Comparison of ENCODE assay signal across 9 mouse cellular contexts in the genomic region with DNA sequence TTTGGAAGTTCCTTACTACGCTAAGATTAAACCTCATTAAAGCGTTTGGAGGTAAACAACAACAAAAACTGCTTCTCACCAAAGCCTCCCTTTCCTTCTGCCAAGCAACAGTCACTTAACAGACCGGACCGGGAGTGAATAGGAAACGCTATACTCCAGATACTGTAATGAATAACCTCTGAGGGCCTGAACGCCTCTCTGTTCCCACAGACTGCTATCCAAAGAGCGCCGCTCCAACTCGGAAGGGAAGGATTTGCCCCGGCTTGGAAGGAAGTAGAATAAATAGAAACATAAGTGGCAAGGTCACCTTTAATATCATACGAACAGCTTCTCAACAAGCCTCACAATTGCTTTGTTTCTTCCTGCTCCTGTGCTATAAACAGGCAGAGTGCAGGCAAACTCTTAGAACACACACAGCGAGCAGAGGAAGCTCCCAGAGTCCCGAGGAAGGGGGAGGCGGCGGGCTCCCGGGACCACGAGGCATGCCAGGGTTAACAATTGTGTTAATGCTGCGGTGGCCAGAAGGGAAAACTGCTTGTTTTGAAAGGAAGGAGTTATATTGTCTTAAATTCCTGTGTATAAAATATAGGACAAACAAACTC. TPM values are rescaled to one million over a fixed set of nuclear protein-coding genes. Genes with fewer than 3 reads are reported as not detected.
DNase-seq lines count a peak whose midpoint lies in the region; ATAC-seq and TF ChIP-seq lines count a peak whose summit lies in the region.
"Had no signal": no experiment of that assay in that cellular context is flagged by ENCODE, and none has a peak within 500 bp of the region (broad histone marks: within the 10 kb centered on the region; RNA-seq: fewer than 3 reads in every experiment).

No protein-coding gene starts in this region.

- no peaks in the 10 kb centered on the region for H3K27me3 ChIP-seq in hindbrain, postnatal 0 days (ENCODE audit: insufficient read depth, low read length)

- H3K4me1 ChIP-seq in hindbrain, postnatal 0 days (ENCODE audit: insufficient read depth, low read length) = no peaks in the 10 kb centered on the region; the same call in 1 of the 2 replicates
- peaks cover 5% of the 10 kb centered on the region for H3K4me1 ChIP-seq in lung, adult 2 months (ENCODE audit: control insufficient read depth, insufficient read depth, low read length)

- H3K4me2 ChIP-seq in hindbrain, postnatal 0 days (ENCODE audit: low read depth, low read length) = peak overlapping the region; percentile 50

- H3K4me3 ChIP-seq in left cerebral cortex, adult 2 months = 0 out of 2 replicates have a peak overlapping the region, but pooled peaks have one; percentile 9
- peak overlapping the region; percentile 21 for H3K4me3 ChIP-seq in hindbrain, postnatal 0 days (ENCODE audit: low read length)
- H3K4me3 ChIP-seq in lung, adult 2 months (replicated peaks; ENCODE audit: extremely low read depth, low read depth, low read length) = no peak overlapping the region
- H3K4me3 ChIP-seq: myocyte had no signal

- H3K9ac ChIP-seq in hindbrain, postnatal 0 days (replicated peaks; ENCODE audit: low read length) = 0 out of 2 replicates have a peak overlapping the region, but pooled peaks have one; percentile 28

- no peak overlapping the region for H3K27ac ChIP-seq in left cerebral cortex, adult 2 months
- 0 out of 2 replicates have a peak overlapping the region, but pooled peaks have one; percentile 15 for H3K27ac ChIP-seq in hindbrain, postnatal 0 days

- peak; percentile 70 for ATAC-seq in hindbrain, postnatal 0 days
- no peak for ATAC-seq in granulocyte monocyte progenitor cell, adult 5-6 weeks (replicated peaks; ENCODE audit: poor library complexity, severe bottlenecking)
- ATAC-seq in frontal cortex, adult (ENCODE audit: low TSS enrichment) = no peak

- TF ChIP-seq CTCF in left cerebral cortex, adult 2 months (IDR thresholded peaks at IDR 0.05) = no peak
- no peak for TF ChIP-seq CTCF in hindbrain, postnatal 0 days (IDR thresholded peaks at IDR 0.05; ENCODE audit: low read depth)
- no peak for TF ChIP-seq CTCF in lung, adult 2 months (IDR thresholded peaks at IDR 0.05; ENCODE audit: insufficient read depth, low read length)

- no peaks in the 10 kb centered on the region for H3K36me3 ChIP-seq in hindbrain, postnatal 0 days (ENCODE audit: insufficient read depth, low read length)

- no peak for TF ChIP-seq POLR2A in lung, adult 2 months (IDR thresholded peaks at IDR 0.05; ENCODE audit: borderline replicate concordance, extremely low read depth, low read depth, low read length)

- no peaks in the 10 kb centered on the region for H3K9me3 ChIP-seq in hindbrain, postnatal 0 days (ENCODE audit: low read length)

- WGBS in hindbrain, postnatal 0 days = 17% methylated on average over 18 of the region's 18 CpGs
- 12% methylated on average over 18 of the region's 18 CpGs for WGBS in lung, adult 2 months

- intact Hi-C loops in left cerebral cortex, adult 2 months (cut with DNase I) = no loop called here
- intact Hi-C loops in left cerebral cortex, postnatal 36 days (cut with DNase I) = no loop called here
- intact Hi-C loops in gastrocnemius, postnatal 36 days (cut with DNase I) = no loop called here

- no peak for DNase-seq in left cerebral cortex, adult 2 months (ENCODE audit: extremely low spot score in 1 of 2, low spot score in 2 of 2)
- DNase-seq in left cerebral cortex, postnatal 36 days (ENCODE audit: low spot score in 2 of 2) = no peak
- DNase-seq in gastrocnemius, postnatal 36 days = peak; percentile 19 to 24
- DNase-seq in hindbrain, postnatal 0 days (ENCODE audit: low spot score) = peak; percentile 36
- DNase-seq in lung, adult 2 months = peak; percentile 20
- DNase-seq in left cerebral cortex, adult 8-10 months (ENCODE audit: low spot score in 2 of 2) = no peak

RNA-seq across cellular contexts. Expression of a gene that starts 39.8 kb away (rescaled TPM):
- 10 to 100 TPM; 48.9 to 49.6 TPM for total RNA-seq in left cerebral cortex, adult 2 months (2021)
- 10 to 100 TPM; 50.2 to 50.3 TPM for total RNA-seq in left cerebral cortex, postnatal 36 days (2021)
- total RNA-seq in gastrocnemius, postnatal 36 days (2021) = 10 to 100 TPM; 57.1 to 67.3 TPM
- total RNA-seq in hindbrain, postnatal 0 days (2014; rRNA removed) = 53.8 and 64.0 TPM in 2 replicates
- 130 and 139 TPM in 2 replicates for polyA plus RNA-seq in hindbrain, postnatal 0 days (2015; fragmentation: Nextera tagmentation; extraction: Ambion mirVana)
- polyA plus RNA-seq in lung, adult 2 months (2012; rRNA removed) = 8.9 and 12.2 TPM in 2 replicates
- total RNA-seq in granulocyte monocyte progenitor cell, adult 5-6 weeks (2014; fragmentation: Nextera tagmentation) = 170 and 189 TPM in 2 replicates
- total RNA-seq in granulocyte monocyte progenitor cell, adult 5-6 weeks (2017) = 304 and 334 TPM in 2 replicates
- total RNA-seq in left cerebral cortex, adult 8-10 months (2022) = 10 to 100 TPM; 54.0 to 57.0 (median 55.8) TPM

Comparison
In these comparisons a context has a peak if more than half of its experiments do, and no peak if none do; other contexts are left out.
1. DNase-seq: peak in gastrocnemius, postnatal 36 days (2 of 2), hindbrain, postnatal 0 days (single experiment) and lung, adult 2 months (single experiment); none in left cerebral cortex, adult 2 months (0 of 2), left cerebral cortex, postnatal 36 days (0 of 2) and left cerebral cortex, adult 8-10 months (0 of 2).